Mouse (Mus musculus) cortical plate, adult 2 months (tissue): ENCODE results near the gene Ggn.

Experiments
- CTCF ChIP-seq: fragments of 200-500 bp; IDR thresholded peaks from 2 replicates; pipeline ENCODE4 v1.5.1; 2011; ENCODE audit warnings: mild to moderate bottlenecking, control low read depth, low read length; ENCODE audit not compliant: insufficient read depth; ENCODE audit errors: extremely low read depth
- POLR2A ChIP-seq: fragments of 200-500 bp; IDR thresholded peaks from 2 replicates; pipeline ENCODE4 v1.6.1; 2011; ENCODE audit warnings: mild to moderate bottlenecking, low read length, control low read depth; ENCODE audit not compliant: insufficient read depth; ENCODE audit errors: extremely low read depth

- TF ChIP-seq CTCF, result no peak
- no peak for TF ChIP-seq POLR2A
Measured at GRCm38 (mm10) chr7:29124970-29125369, 45.0 kb upstream of the Ggn start, which contains the start of gene Ryr1.
